Mouse (Mus musculus) lung, adult 2 months (tissue): ENCODE data around the gene Slc7a15.
A peak's percentile ranks its signal among the peaks of the same experiment; 100 is the strongest.

Experiments used
- CTCF ChIP-seq: fragments of 200-500 bp; IDR thresholded peaks from 2 replicates; pipeline ENCODE4 v1.5.1; 2011; ENCODE audit warnings: mild to moderate bottlenecking, low read length, control low read depth; ENCODE audit not compliant: insufficient read depth
- POLR2A ChIP-seq: fragments of 200-500 bp; IDR thresholded peaks from 2 replicates; pipeline ENCODE4 v1.6.1; 2011; ENCODE audit warnings: low read depth, mild to moderate bottlenecking, control low read depth, low read length, borderline replicate concordance; ENCODE audit errors: extremely low read depth

- TF ChIP-seq POLR2A: no peak
- peak; percentile 100 for TF ChIP-seq CTCF
Measured at GRCm38 (mm10) chr12:8547357-8547756, 51.5 kb downstream of the Slc7a15 start.
